Mouse (Mus musculus): ENCODE data around the gene Mafk. TPM values are rescaled to one million over a fixed set of nuclear protein-coding genes. Genes with fewer than 3 reads are reported as not detected.
A peak's percentile ranks its signal among the peaks of the same experiment; 100 is the strongest.

Mafk gene
- polyA plus RNA-seq, 1 experiment from 2014 or later, result 19.4 TPM

GRCm38 (mm10) chr5:139797473-139798167 is 6.3 kb downstream of the Mafk start:
- H3K9ac ChIP-seq (ENCODE audit: low read length), result peak overlapping the region; percentile 35
- H3K27ac ChIP-seq (replicated peaks), result peak overlapping the region; percentile 89
- ATAC-seq (ENCODE audit: low FRiP score, low TSS enrichment) (no peak), DNase-seq (ENCODE audit: low spot score) (peak; percentile 50)
- H3K36me3 ChIP-seq (ENCODE audit: control insufficient read depth, insufficient read depth, low read length), result peaks cover 21% of the 10 kb centered on the region
- TF ChIP-seq EP300 (optimal IDR thresholded peaks at IDR 0.05), result no peak
- TF ChIP-seq CTCF (IDR thresholded peaks at IDR 0.05; ENCODE audit: low read depth), result no peak
- no peaks in the 10 kb centered on the region for H3K27me3 ChIP-seq (ENCODE audit: control insufficient read depth, insufficient read depth, low read length)
- no peaks in the 10 kb centered on the region for H3K9me3 ChIP-seq (ENCODE audit: control insufficient read depth, low read length)
- H3K4me1 ChIP-seq (replicated peaks; ENCODE audit: control insufficient read depth, insufficient read depth), result peaks cover 27% of the 10 kb centered on the region
- H3K4me2 ChIP-seq (replicated peaks; ENCODE audit: low read depth), result peak overlapping the region; percentile 43
- peak overlapping the region; percentile 24 for H3K4me3 ChIP-seq (ENCODE audit: low read depth, low read length)
- WGBS, result 34% methylated on average over 11 of the region's 11 CpGs

- H3K4me2 ChIP-seq (replicated peaks; ENCODE audit: low read depth), result peak overlapping the region; percentile 11; the same call in 1 of the 2 replicates
- ATAC-seq (ENCODE audit: low FRiP score, low TSS enrichment) (no peak), DNase-seq (ENCODE audit: low spot score) (no peak)
- H3K9ac ChIP-seq (ENCODE audit: low read length), result no peak overlapping the region; the same call in 1 of the 2 replicates
- H3K4me3 ChIP-seq (ENCODE audit: low read depth, low read length), result no peak overlapping the region
- H3K9me3 ChIP-seq (ENCODE audit: control insufficient read depth, low read length), result no peaks in the 10 kb centered on the region
- 48% methylated on average over 11 of the region's 12 CpGs for WGBS
- TF ChIP-seq CTCF (IDR thresholded peaks at IDR 0.05; ENCODE audit: low read depth), result no peak
- no peak for TF ChIP-seq EP300 (optimal IDR thresholded peaks at IDR 0.05)
- no peaks in the 10 kb centered on the region for H3K27me3 ChIP-seq (ENCODE audit: control insufficient read depth, insufficient read depth, low read length)
- H3K27ac ChIP-seq (replicated peaks), result peak overlapping the region; percentile 35; the same call in 1 of the 2 replicates
- H3K4me1 ChIP-seq (replicated peaks; ENCODE audit: control insufficient read depth, insufficient read depth), result peaks cover 25% of the 10 kb centered on the region
- H3K36me3 ChIP-seq (ENCODE audit: control insufficient read depth, insufficient read depth, low read length), result peaks cover 21% of the 10 kb centered on the region
Measured at GRCm38 (mm10) chr5:139798168-139798900, 7.0 kb downstream of the Mafk start.

- Histone ChIP-seq H3K27ac (replicated peaks) (no peak overlapping the region), H3K4me1 (replicated peaks; ENCODE audit: control insufficient read depth, insufficient read depth) (peaks cover 22% of the 10 kb centered on the region), H3K9me3 (ENCODE audit: control insufficient read depth, low read length) (no peaks in the 10 kb centered on the region), H3K9ac (ENCODE audit: low read length) (no peak overlapping the region), H3K4me3 (ENCODE audit: low read depth, low read length) (no peak overlapping the region), H3K4me2 (replicated peaks; ENCODE audit: low read depth) (no peak overlapping the region), H3K27me3 (ENCODE audit: control insufficient read depth, insufficient read depth, low read length) (no peaks in the 10 kb centered on the region), H3K36me3 (ENCODE audit: control insufficient read depth, insufficient read depth, low read length) (peaks cover 21% of the 10 kb centered on the region)
- ATAC-seq (ENCODE audit: low FRiP score, low TSS enrichment), result no peak
- WGBS, result 77% methylated on average over 9 of the region's 9 CpGs
- TF ChIP-seq CTCF (IDR thresholded peaks at IDR 0.05; ENCODE audit: low read depth), result no peak
- no peak for TF ChIP-seq EP300 (optimal IDR thresholded peaks at IDR 0.05)
- DNase-seq (ENCODE audit: low spot score), result no peak
Measured at GRCm38 (mm10) chr5:139799041-139799440, 7.7 kb downstream of the Mafk start.

GRCm38 (mm10) chr5:139799801-139800590 is 8.7 kb downstream of the Mafk start:
- TF ChIP-seq EP300 (optimal IDR thresholded peaks at IDR 0.05) (no peak), CTCF (IDR thresholded peaks at IDR 0.05; ENCODE audit: low read depth) (no peak)
- no peak overlapping the region for H3K4me2 ChIP-seq (replicated peaks; ENCODE audit: low read depth)
- no peaks in the 10 kb centered on the region for H3K9me3 ChIP-seq (ENCODE audit: control insufficient read depth, low read length)
- H3K27ac ChIP-seq (replicated peaks), result no peak overlapping the region
- ATAC-seq (ENCODE audit: low FRiP score, low TSS enrichment), result no peak
- no peak overlapping the region for H3K4me3 ChIP-seq (ENCODE audit: low read depth, low read length)
- peaks cover 19% of the 10 kb centered on the region for H3K4me1 ChIP-seq (replicated peaks; ENCODE audit: control insufficient read depth, insufficient read depth)
- H3K27me3 ChIP-seq (ENCODE audit: control insufficient read depth, insufficient read depth, low read length), result no peaks in the 10 kb centered on the region
- H3K9ac ChIP-seq (ENCODE audit: low read length), result no peak overlapping the region
- H3K36me3 ChIP-seq (ENCODE audit: control insufficient read depth, insufficient read depth, low read length), result peaks cover 21% of the 10 kb centered on the region
- WGBS, result 92% methylated on average over 33 of the region's 33 CpGs
- DNase-seq (ENCODE audit: low spot score), result no peak

GRCm38 (mm10) chr5:139801231-139801630 is 9.9 kb downstream of the Mafk start:
- no peaks in the 10 kb centered on the region for H3K27me3 ChIP-seq (ENCODE audit: control insufficient read depth, insufficient read depth, low read length)
- DNase-seq (ENCODE audit: low spot score) (no peak), ATAC-seq (ENCODE audit: low FRiP score, low TSS enrichment) (no peak)
- H3K9ac ChIP-seq (ENCODE audit: low read length), result no peak overlapping the region
- peaks cover 13% of the 10 kb centered on the region for H3K4me1 ChIP-seq (replicated peaks; ENCODE audit: control insufficient read depth, insufficient read depth)
- no peak overlapping the region for H3K4me2 ChIP-seq (replicated peaks; ENCODE audit: low read depth)
- TF ChIP-seq EP300 (optimal IDR thresholded peaks at IDR 0.05) (no peak), CTCF (IDR thresholded peaks at IDR 0.05; ENCODE audit: low read depth) (no peak)
- no peak overlapping the region for H3K27ac ChIP-seq (replicated peaks)
- H3K4me3 ChIP-seq (ENCODE audit: low read depth, low read length), result no peak overlapping the region
- H3K9me3 ChIP-seq (ENCODE audit: control insufficient read depth, low read length), result no peaks in the 10 kb centered on the region
- 91% methylated on average over 8 of the region's 8 CpGs for WGBS
- H3K36me3 ChIP-seq (ENCODE audit: control insufficient read depth, insufficient read depth, low read length), result peaks cover 21% of the 10 kb centered on the region

Measured in stomach, postnatal 0 days (tissue).